Mouse (Mus musculus) spleen, adult 2 months (tissue): Measurements from ENCODE around the gene Fanci.

Experiments
- CTCF ChIP-seq: fragments of 200-500 bp; IDR thresholded peaks from 2 replicates; pipeline ENCODE4 v1.5.1; 2011; ENCODE audit warnings: mild to moderate bottlenecking, inconsistent platforms; ENCODE audit not compliant: insufficient read depth, insufficient read length, insufficient replicate concordance; ENCODE audit errors: extremely low read depth
- POLR2A ChIP-seq: fragments of 200-500 bp; IDR thresholded peaks from 2 replicates; pipeline ENCODE4 v1.6.1; 2011; ENCODE audit warnings: low read depth, low read length, inconsistent platforms

DNA sequence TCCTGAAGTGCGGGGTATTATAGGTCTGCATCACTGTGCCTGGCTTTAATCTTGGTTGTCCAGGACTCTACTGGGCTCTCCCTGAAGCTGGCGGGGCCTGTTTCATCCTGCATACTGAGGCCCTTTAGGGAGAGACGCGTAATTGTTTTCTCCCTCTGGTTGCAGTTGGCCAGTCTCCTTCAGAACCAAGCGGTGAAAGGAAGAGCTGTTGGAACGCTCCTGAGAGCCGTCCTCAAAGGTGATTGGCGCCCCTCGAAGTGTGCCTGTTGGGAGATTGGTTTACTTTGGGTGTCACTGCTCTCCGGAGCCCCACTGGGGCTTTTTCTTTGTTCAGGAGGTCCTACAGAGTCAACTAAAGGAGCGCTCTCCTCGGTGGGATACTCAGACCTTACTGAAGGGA lies 7.2 kb downstream of the Fanci start:
- TF ChIP-seq CTCF (no peak), POLR2A (no peak)
